Mouse (Mus musculus): ENCODE measurements around the gene Lemd1.

Lemd1 gene

GRCm38 (mm10) chr1:132164780-132165518 lies 26.3 kb upstream of the Lemd1 start:
- no peak for ATAC-seq (ENCODE audit: low TSS enrichment)

GRCm38 (mm10) chr1:132165859-132166258 lies 25.4 kb upstream of the Lemd1 start:
- no peak for ATAC-seq (ENCODE audit: low TSS enrichment)

GRCm38 (mm10) chr1:132168115-132168767 lies 23.0 kb upstream of the Lemd1 start:
- peak; percentile 50 for ATAC-seq (ENCODE audit: low TSS enrichment)

GRCm38 (mm10) chr1:132170698-132171097 lies 20.5 kb upstream of the Lemd1 start:
- ATAC-seq (ENCODE audit: low TSS enrichment): no peak

GRCm38 (mm10) chr1:132171619-132172018 lies 19.6 kb upstream of the Lemd1 start:
- ATAC-seq (ENCODE audit: low TSS enrichment): no peak

GRCm38 (mm10) chr1:132186303-132186702 lies 4.9 kb upstream of the Lemd1 start:
- peak; percentile 29; the same call in 1 of the 2 replicates for ATAC-seq (ENCODE audit: low TSS enrichment)

- ATAC-seq (ENCODE audit: low TSS enrichment): no peak
These were observed 2.7 kb upstream of the Lemd1 start for GRCm38 (mm10) chr1:132188442-132189066.

- ATAC-seq (ENCODE audit: low TSS enrichment): no peak
These were observed 2.0 kb upstream of the Lemd1 start for GRCm38 (mm10) chr1:132189231-132189630.

GRCm38 (mm10) chr1:132190040-132190513 lies 1.2 kb upstream of the Lemd1 start:
- ATAC-seq (ENCODE audit: low TSS enrichment): peak; percentile 76

GRCm38 (mm10) chr1:132190621-132191092 lies 574 bp upstream of the Lemd1 start:
- no peak for ATAC-seq (ENCODE audit: low TSS enrichment)

GRCm38 (mm10) chr1:132191786-132192680 lies 802 bp downstream of the Lemd1 start:
- no peak for ATAC-seq (ENCODE audit: low TSS enrichment)

GRCm38 (mm10) chr1:132193806-132194205 lies 2.6 kb downstream of the Lemd1 start:
- ATAC-seq (ENCODE audit: low TSS enrichment): no peak

- ATAC-seq (ENCODE audit: low TSS enrichment): no peak
These were observed 3.4 kb downstream of the Lemd1 start for GRCm38 (mm10) chr1:132194624-132195023.

GRCm38 (mm10) chr1:132195100-132195499 lies 3.9 kb downstream of the Lemd1 start:
- ATAC-seq (ENCODE audit: low TSS enrichment): no peak

GRCm38 (mm10) chr1:132195681-132196080 lies 4.5 kb downstream of the Lemd1 start:
- ATAC-seq (ENCODE audit: low TSS enrichment): no peak

GRCm38 (mm10) chr1:132196337-132196736 lies 5.1 kb downstream of the Lemd1 start:
- ATAC-seq (ENCODE audit: low TSS enrichment): no peak

- no peak for ATAC-seq (ENCODE audit: low TSS enrichment)
These were observed 6.4 kb downstream of the Lemd1 start for GRCm38 (mm10) chr1:132197666-132198065.

- no peak for ATAC-seq (ENCODE audit: low TSS enrichment)
These were observed 7.3 kb downstream of the Lemd1 start for GRCm38 (mm10) chr1:132198401-132199071.

- no peak for ATAC-seq (ENCODE audit: low TSS enrichment)
These were observed 8.0 kb downstream of the Lemd1 start for GRCm38 (mm10) chr1:132199244-132199643.

- ATAC-seq (ENCODE audit: low TSS enrichment): 0 out of 2 replicates have a peak, but pooled peaks have one; percentile 17
These were observed 8.7 kb downstream of the Lemd1 start for GRCm38 (mm10) chr1:132199934-132200333.

Data from frontal cortex, adult (tissue).